Mouse (Mus musculus): ENCODE data around the gene Cc2d1a. TPM values are rescaled to one million over a fixed set of nuclear protein-coding genes. Genes with fewer than 3 reads are reported as not detected.

Cc2d1a gene
- polyA plus RNA-seq, 1 experiment from 2014 or later, result 24.8 TPM

DNA sequence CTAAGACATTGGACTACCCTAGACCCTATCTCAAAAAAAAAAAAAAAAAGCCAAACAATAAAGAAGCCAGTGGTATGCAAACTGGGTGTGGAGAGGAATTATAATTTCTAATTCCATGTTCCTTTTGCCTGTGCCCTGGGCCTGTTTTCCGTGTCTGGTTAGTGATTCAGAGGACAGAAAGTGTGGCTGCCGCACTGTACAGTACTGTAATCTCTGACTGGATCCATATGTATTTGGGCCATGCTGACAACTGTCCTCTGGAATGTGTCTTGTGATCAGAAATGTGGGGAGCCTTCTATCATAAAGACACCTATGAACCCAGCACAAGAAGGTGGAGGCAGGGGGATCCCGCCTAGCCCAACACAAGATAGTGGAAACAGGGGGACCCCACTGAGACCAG is 25.6 kb downstream of the Cc2d1a start:
- H3K27me3 ChIP-seq (ENCODE audit: low read depth, poor library complexity, severe bottlenecking), result no peaks in the 10 kb centered on the region
- H3K9me3 ChIP-seq (replicated peaks), result no peaks in the 10 kb centered on the region; the same call in 1 of the 2 replicates
- peaks cover 17% of the 10 kb centered on the region for H3K4me1 ChIP-seq
- no peak overlapping the region for H3K4me3 ChIP-seq
- no peaks in the 10 kb centered on the region for H3K36me3 ChIP-seq
- H3K27ac ChIP-seq, result no peak overlapping the region
- 88% methylated on average over 3 of the region's 3 CpGs for WGBS
- no peak for DNase-seq (ENCODE audit: low spot score)

DNA sequence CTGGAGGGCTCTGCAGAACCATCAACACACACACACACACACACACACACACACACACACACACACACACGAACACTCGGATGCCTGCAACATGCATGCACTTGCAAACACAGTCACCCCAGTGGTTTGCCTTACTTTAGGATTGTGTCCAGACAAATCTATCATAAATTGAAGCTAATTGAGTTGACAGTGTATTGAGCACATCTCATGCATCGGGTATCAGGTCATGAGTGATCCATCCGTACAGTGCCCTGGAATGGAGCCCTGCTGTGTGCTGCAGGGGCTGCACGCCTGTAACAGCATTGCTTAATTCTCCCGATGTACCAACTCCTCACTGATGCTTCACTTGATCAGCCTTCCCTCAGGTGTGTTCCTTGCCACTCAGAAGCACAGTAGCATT is 32.1 kb downstream of the Cc2d1a start:
- DNase-seq (ENCODE audit: low spot score), result no peak
- H3K4me3 ChIP-seq, result no peak overlapping the region
- 88% methylated on average over 6 of the region's 6 CpGs for WGBS

DNA sequence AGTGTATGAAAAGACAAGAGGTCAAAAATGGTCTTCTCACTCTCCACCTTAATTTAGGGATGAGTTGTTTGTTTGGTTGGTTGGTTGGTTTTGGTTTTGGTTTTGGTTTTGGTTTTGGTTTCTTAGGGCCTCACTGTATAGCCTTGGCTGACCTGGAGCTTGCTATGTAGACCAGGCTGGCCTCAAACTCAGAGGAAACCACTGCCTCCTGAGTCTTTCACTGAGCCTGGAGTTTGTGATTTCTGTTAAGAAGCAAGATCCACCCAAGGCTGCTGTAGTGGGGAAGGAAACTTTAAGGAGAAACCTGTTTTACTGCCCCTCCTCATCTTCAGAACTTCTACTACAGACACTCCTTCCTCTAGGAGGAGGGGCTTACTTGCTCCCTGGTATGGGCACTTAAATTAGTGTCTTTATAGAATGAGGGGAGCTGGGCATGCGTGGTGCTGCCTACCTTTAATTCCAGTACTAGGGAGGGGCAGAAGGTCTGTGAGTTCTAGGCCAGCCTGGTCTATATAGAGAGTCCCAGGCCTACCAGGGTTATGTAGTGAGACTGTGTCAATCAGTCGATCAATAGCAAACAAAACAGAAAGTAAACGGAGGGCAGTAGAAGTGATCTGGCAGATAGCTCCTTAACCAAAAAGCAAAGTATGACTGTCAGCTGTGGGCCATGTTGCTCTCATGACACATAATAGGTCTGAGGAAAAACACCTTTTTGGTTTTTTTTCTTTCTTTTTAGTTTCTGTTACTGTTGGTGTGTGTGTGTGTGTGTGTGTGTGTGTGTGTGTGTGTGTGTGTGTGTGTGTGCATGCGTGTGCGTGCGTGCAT is 41.3 kb downstream of the Cc2d1a start:
- Histone ChIP-seq H3K36me3 (peaks cover 18% of the 10 kb centered on the region), H3K9me3 (replicated peaks) (no peaks in the 10 kb centered on the region), H3K27ac (0 out of 2 replicates have a peak overlapping the region, but pooled peaks have one; percentile 99), H3K27me3 (ENCODE audit: low read depth, poor library complexity, severe bottlenecking) (no peaks in the 10 kb centered on the region), H3K4me3 (no peak overlapping the region), H3K4me1 (peaks cover 29% of the 10 kb centered on the region)
- DNase-seq (ENCODE audit: low spot score), result no peak
- WGBS, result 93% methylated on average over 6 of the region's 6 CpGs

More for the DNA sequence above, 32.1 kb downstream of the Cc2d1a start:
- no peaks in the 10 kb centered on the region; the same call in 1 of the 2 replicates for H3K9me3 ChIP-seq (replicated peaks)
- H3K4me1 ChIP-seq, result no peaks in the 10 kb centered on the region
- no peaks in the 10 kb centered on the region for H3K27me3 ChIP-seq (ENCODE audit: low read depth, poor library complexity, severe bottlenecking)
- no peak overlapping the region for H3K27ac ChIP-seq
- H3K36me3 ChIP-seq, result no peaks in the 10 kb centered on the region

DNA sequence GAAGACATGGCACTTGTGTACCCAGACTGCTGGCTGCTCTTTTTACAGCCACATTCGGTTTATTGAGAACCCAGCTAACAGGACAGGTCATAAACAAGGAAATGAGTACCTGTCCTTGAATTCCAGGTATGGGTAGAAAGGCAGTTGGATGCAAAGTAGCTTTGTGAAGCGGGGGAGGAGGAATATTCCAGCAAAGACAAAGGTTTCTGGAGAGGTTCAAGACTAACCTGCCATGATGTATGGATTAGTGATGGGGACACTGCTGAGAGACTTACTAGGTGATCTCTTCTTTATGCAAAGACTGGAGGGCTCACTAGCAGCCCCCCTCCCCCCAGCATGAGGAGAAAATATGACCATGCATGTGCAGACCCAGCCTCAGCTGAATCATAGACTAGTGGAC is 42.1 kb downstream of the Cc2d1a start:
- WGBS, result 79% methylated on average over 2 of the region's 2 CpGs
- DNase-seq (ENCODE audit: low spot score), result no peak
- Histone ChIP-seq H3K36me3 (peaks cover 25% of the 10 kb centered on the region), H3K4me1 (peaks cover 29% of the 10 kb centered on the region), H3K9me3 (replicated peaks) (no peaks in the 10 kb centered on the region), H3K27ac (peak overlapping the region; percentile 99; the same call in 1 of the 2 replicates), H3K4me3 (no peak overlapping the region; the same call in 1 of the 2 replicates), H3K27me3 (ENCODE audit: low read depth, poor library complexity, severe bottlenecking) (no peaks in the 10 kb centered on the region)

DNA sequence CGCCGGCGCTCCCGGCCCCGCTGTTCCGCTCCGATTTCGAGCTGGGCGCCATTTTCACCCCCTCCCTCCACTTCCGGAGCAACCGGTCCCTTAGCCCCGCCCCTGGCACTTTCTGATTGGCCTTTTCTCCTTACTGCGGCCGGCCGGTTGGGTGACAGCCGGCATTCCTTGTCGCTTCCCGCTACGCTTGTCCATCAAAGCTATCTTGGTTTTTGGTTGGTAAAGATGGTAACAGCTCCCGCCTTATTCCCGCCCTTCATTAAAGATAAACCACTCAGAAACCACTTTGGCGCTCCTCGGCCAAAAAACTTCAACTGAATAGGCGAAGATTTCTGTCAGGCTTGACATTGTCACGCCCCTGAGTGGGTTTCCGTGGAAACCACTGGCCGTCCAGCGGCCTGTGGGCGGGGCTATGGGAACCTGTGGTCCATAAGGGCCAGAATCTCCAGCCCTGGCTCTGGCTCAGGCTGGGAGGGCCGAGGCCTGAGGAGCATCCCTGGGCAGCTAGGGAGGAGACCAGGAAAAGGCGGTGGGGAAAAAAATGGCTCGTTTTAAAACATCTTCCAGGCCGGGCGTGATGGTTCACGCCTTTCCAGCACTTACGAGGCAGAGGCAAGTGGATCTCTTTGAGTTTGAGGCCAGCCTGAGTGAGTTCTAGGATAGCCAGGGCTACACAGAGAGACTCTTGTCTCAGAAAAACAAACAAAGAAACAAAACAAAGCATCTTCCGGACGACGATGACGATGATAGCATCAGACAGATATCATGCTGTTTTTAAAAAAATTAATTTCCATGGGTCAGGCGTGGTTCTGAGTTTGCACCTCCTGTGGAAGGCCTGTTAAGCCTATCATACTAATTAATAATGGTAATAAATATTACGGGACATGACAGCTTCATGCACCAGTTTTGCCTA is 42.8 kb downstream of the Cc2d1a start, which contains the start of gene Dcaf15:
Gene Dcaf15, minus strand, starts transcription at position 72 of the 913 bp plus-strand sequence.
- DNase-seq (ENCODE audit: low spot score), result peak; percentile 97
- H3K4me3 ChIP-seq, result peak within 1 kb of the TSS; percentile 79
- peak within 1 kb of the TSS; percentile 99 for H3K27ac ChIP-seq
- peaks cover 29% of the 10 kb centered on the region for H3K4me1 ChIP-seq
- H3K9me3 ChIP-seq (replicated peaks), result no peaks in the 10 kb centered on the region
- 8% methylated on average over 42 of the region's 42 CpGs for WGBS
- H3K27me3 ChIP-seq (ENCODE audit: low read depth, poor library complexity, severe bottlenecking), result no peaks in the 10 kb centered on the region
- H3K36me3 ChIP-seq, result peaks cover 33% of the 10 kb centered on the region

DNA sequence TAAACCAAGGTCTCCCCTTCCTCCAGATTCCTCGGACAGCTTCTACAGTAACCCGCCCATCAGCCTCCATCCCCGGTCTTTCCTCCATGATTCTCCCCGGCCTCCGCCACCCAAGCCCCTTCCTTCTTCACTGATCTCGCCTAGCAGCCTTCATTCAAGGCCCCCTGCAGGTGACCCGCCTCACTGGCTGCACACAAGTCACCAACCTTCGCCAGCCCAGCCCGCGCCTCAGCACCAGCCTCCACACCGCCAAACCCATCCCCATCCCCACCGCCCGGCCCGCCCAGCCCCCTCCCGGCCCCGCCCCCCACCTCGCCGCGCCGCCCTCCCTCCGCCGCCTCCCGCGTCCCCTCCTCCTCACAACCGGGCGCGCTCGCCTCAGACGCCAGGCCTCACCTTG is 43.5 kb downstream of the Cc2d1a start:
- WGBS, result under 1% methylated on average over 28 of the region's 29 CpGs
- peaks cover 40% of the 10 kb centered on the region for H3K36me3 ChIP-seq
- no peaks in the 10 kb centered on the region for H3K9me3 ChIP-seq (replicated peaks)
- H3K27me3 ChIP-seq (ENCODE audit: low read depth, poor library complexity, severe bottlenecking), result no peaks in the 10 kb centered on the region
- H3K4me3 ChIP-seq, result peak overlapping the region; percentile 79
- peaks cover 29% of the 10 kb centered on the region for H3K4me1 ChIP-seq
- peak overlapping the region; percentile 99 for H3K27ac ChIP-seq
- DNase-seq (ENCODE audit: low spot score), result peak; percentile 89

DNA sequence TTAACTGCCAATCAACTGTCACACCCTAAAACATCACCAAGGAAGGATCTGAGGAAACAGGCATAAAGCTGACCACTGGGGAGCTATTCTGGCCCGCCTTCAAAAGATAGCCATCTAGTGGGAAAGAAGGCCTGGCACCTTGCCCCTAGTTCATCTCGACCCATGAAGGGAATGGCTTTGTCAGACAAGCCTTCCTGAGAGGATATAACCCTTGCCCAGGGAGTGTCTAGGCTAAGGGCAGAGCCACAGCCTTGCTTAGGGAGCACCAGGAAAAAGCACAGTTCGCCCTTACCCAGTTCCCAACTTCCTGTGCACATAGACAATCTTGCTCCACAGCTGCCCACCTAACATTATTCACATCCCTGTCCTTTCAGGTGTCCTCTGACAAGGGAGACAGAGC is 44.1 kb downstream of the Cc2d1a start:
- peaks cover 29% of the 10 kb centered on the region for H3K4me1 ChIP-seq
- H3K4me3 ChIP-seq, result peak overlapping the region; percentile 79
- DNase-seq (ENCODE audit: low spot score), result no peak
- H3K27ac ChIP-seq, result peak overlapping the region; percentile 99
- WGBS, result 62% methylated on average over 3 of the region's 3 CpGs
- H3K27me3 ChIP-seq (ENCODE audit: low read depth, poor library complexity, severe bottlenecking), result no peaks in the 10 kb centered on the region
- H3K9me3 ChIP-seq (replicated peaks), result no peaks in the 10 kb centered on the region
- H3K36me3 ChIP-seq, result peaks cover 46% of the 10 kb centered on the region

DNA sequence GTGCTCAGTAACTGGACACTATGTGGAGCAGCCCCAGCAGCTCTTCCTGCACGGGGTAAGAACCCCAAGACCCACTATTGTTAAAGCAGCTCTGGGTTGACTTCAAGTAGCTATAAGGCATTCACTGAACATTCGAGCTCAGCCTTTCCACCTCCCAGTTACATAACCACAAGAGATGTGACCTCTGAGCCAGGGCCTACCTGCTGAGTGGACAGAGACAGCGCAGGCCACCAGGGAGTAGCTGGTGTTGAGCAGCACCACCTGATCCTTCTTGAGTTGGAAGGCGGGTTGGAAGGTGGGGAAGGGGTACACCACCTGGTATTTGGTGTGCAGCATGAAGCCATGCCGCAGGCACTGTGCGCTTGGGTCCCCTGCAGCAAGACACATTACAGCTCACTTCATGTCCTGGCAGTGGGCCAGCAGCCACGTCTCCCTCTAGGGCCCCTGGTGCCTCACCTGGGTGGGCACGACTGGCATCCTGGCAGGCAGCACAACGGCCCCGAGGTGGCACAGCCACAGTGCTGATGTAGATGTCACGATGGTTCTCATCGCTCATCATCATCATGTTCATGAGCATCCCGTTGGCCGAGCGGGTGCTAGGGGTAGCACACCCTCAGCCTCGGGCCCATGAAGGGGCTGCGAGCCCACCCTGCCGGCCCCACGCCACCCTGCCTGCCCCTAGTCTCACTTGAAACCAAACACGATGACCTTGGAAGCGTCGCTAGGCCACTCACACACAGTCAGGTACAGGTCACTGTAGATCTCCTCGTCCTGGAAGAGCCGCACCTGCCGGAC is 46.1 kb downstream of the Cc2d1a start:
- WGBS, result 94% methylated on average over 25 of the region's 25 CpGs
- Histone ChIP-seq H3K27me3 (ENCODE audit: low read depth, poor library complexity, severe bottlenecking) (no peaks in the 10 kb centered on the region), H3K4me3 (no peak overlapping the region; the same call in 1 of the 2 replicates), H3K27ac (no peak overlapping the region), H3K4me1 (peaks cover 29% of the 10 kb centered on the region), H3K9me3 (replicated peaks) (no peaks in the 10 kb centered on the region), H3K36me3 (peaks cover 65% of the 10 kb centered on the region)
- DNase-seq (ENCODE audit: low spot score), result no peak

DNA sequence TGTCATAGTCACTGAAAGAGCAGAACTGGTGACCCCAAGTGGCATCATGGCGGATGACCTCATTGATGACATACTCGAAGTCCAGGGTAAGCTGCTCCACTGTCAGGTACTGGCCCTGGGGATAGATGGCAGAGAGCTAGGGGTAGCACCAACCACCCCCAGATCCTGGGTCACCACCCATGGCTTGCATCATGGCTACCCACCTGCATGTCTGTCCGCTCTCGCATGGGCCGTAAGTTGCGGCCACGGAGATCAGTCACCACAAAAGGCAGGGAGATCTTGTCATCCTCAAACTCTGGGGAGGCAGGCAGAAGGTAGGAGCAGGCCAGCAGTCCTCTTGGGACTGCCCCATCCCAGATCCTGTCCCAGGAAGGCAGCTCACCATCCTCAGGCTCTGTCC is 49.4 kb downstream of the Cc2d1a start:
- H3K36me3 ChIP-seq, result peaks cover 98% of the 10 kb centered on the region
- H3K27ac ChIP-seq, result no peak overlapping the region
- H3K4me3 ChIP-seq, result no peak overlapping the region
- WGBS, result 94% methylated on average over 7 of the region's 7 CpGs
- no peaks in the 10 kb centered on the region for H3K27me3 ChIP-seq (ENCODE audit: low read depth, poor library complexity, severe bottlenecking)
- no peaks in the 10 kb centered on the region for H3K9me3 ChIP-seq (replicated peaks)
- DNase-seq (ENCODE audit: low spot score), result no peak
- H3K4me1 ChIP-seq, result peaks cover 8% of the 10 kb centered on the region

DNA sequence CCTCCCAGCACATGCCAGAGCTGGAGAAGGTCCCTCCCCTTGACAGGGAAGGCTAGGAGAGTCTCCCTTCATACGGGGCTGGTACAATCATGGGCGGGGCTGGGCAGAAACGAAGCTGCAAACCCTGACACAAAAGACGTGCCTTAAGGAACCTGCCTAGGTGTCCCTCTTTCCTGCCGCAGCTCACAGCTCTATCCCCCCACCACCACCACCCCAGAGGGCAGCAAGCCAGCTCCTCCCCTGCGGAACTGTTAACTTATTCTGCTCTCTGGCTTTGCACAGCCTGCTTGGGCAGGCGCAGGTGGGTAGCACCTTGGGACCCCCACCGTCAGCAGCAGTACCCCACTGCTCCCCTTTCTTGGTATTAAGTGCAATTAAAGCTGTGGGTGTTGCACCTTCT is 51.7 kb downstream of the Cc2d1a start:
- 81% methylated on average over 8 of the region's 8 CpGs for WGBS
- H3K27ac ChIP-seq, result 0 out of 2 replicates have a peak overlapping the region, but pooled peaks have one; percentile 2
- H3K36me3 ChIP-seq, result peaks cover 100% of the 10 kb centered on the region
- no peaks in the 10 kb centered on the region for H3K27me3 ChIP-seq (ENCODE audit: low read depth, poor library complexity, severe bottlenecking)
- H3K4me3 ChIP-seq, result no peak overlapping the region
- DNase-seq (ENCODE audit: low spot score), result no peak
- H3K4me1 ChIP-seq, result no peaks in the 10 kb centered on the region
- H3K9me3 ChIP-seq (replicated peaks), result no peaks in the 10 kb centered on the region

DNA sequence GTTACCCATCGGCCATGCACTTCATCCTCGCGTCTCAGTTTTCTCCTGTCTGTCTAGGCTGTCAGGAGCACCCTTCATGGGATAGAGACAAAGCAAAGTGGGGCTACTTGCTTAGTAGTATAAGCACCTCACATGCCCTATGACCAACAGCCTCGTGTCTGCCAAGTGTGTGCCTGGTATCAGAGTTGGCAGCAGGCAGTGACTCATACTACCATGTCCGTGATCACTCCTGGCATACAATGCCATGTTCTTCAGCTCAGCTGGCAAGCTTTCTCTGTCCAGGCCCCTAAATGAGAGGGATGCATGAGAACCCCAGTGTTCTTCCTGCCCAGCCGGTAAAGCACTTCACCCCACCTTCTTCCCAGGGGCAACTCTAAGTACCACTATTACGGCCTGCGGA is 57.2 kb downstream of the Cc2d1a start:
- Histone ChIP-seq H3K9me3 (replicated peaks) (no peaks in the 10 kb centered on the region), H3K4me1 (no peaks in the 10 kb centered on the region), H3K36me3 (peaks cover 100% of the 10 kb centered on the region), H3K27ac (no peak overlapping the region), H3K27me3 (ENCODE audit: low read depth, poor library complexity, severe bottlenecking) (no peaks in the 10 kb centered on the region), H3K4me3 (no peak overlapping the region)
- 91% methylated on average over 8 of the region's 8 CpGs for WGBS
- no peak for DNase-seq (ENCODE audit: low spot score)

DNA sequence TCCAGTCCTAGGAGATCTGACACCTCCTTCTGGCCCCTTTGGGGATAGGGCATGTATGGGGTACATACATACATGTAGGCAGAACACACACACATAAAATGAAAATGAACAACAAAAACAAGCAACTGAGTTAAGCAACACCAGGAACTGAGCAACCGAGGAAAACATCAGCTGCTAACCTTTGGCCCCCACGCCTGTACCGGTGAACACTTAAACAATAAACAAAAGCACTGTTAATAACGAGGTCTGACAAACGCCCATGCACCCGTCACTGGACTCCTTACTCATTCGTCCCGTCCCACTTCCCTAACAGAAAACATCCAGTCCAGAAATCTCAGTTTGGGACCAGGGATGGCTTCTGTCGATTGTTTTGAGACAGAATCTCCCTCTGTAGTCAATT is 58.5 kb downstream of the Cc2d1a start:
- no peak overlapping the region for H3K4me3 ChIP-seq
- peaks cover 100% of the 10 kb centered on the region for H3K36me3 ChIP-seq
- H3K27me3 ChIP-seq (ENCODE audit: low read depth, poor library complexity, severe bottlenecking), result no peaks in the 10 kb centered on the region
- no peak for DNase-seq (ENCODE audit: low spot score)
- H3K27ac ChIP-seq, result no peak overlapping the region
- no peaks in the 10 kb centered on the region for H3K9me3 ChIP-seq (replicated peaks)
- WGBS, result 90% methylated on average over 9 of the region's 9 CpGs
- peaks cover 8% of the 10 kb centered on the region for H3K4me1 ChIP-seq

Data from limb, embryonic 10.5 days (tissue).